Mouse (Mus musculus): Measurements from ENCODE around the gene P4ha2. TPM values are rescaled to one million over a fixed set of nuclear protein-coding genes. Genes with fewer than 3 reads are reported as not detected.

Gene P4ha2
- polyA plus RNA-seq (2017; shearing (Covaris generic)): not detected

GRCm38 (mm10) chr11:54100045-54100691 is at the start of gene P4ha2:
TSS of gene P4ha2 (plus strand) at chr11:54100095.

GRCm38 (mm10) chr11:54068520-54069371 is 31.1 kb upstream of the P4ha2 start, which contains the start of gene Pdlim4:
TSS of gene Pdlim4 (minus strand) at chr11:54069014.

Other genes with a start within 250 kb of the P4ha2 start
- 36.8 TPM for gene Gm12216, start 240.8 kb upstream of the P4ha2 start, polyA plus RNA-seq (2017; shearing (Covaris generic))
- gene Slc22a5, start 208.4 kb upstream of the P4ha2 start, polyA plus RNA-seq (2017; shearing (Covaris generic)): 46.8 TPM
- gene Slc22a21, start 119.8 kb upstream of the P4ha2 start, polyA plus RNA-seq (2017; shearing (Covaris generic)): 0.47 TPM
- gene Slc22a4, start 72.0 kb upstream of the P4ha2 start, polyA plus RNA-seq (2017; shearing (Covaris generic)): 0.20 TPM
- 22.2 TPM for gene Pdlim4, start 31.1 kb upstream of the P4ha2 start, polyA plus RNA-seq (2017; shearing (Covaris generic))
- 0.35 TPM for gene Csf2, start 149.6 kb downstream of the P4ha2 start, polyA plus RNA-seq (2017; shearing (Covaris generic))
- not detected for gene Il3, start 167.2 kb downstream of the P4ha2 start, polyA plus RNA-seq (2017; shearing (Covaris generic))
- not detected for gene Acsl6, start 203.7 kb downstream of the P4ha2 start, polyA plus RNA-seq (2017; shearing (Covaris generic))

Data from CD4-positive, CD25-positive, alpha-beta regulatory T cell, adult 9 weeks (primary cell).